Mouse (Mus musculus) liver, embryonic 16.5 days (tissue): Measurements from ENCODE around the gene Pdcd4. TPM values are rescaled to one million over a fixed set of nuclear protein-coding genes. Genes with fewer than 3 reads are reported as not detected.

Experiments
- ATAC-seq: fragments of 200-750 bp; cut with Nextera tagmentation; 2 replicates; pipeline ENCODE4 v1.8.0; 2017; ENCODE audit warnings: low read depth, mild to moderate bottlenecking, moderate number of reproducible peaks, moderate library complexity
- H3K27ac ChIP-seq: fragments of 300-500 bp; sonication (generic); 2 replicates; pipeline ENCODE4 v1.5.1; 2014; ENCODE audit warnings: mild to moderate bottlenecking, low read length
- H3K27me3 ChIP-seq: fragments of 300-500 bp; sonication (generic); 2 replicates; pipeline ENCODE4 v1.6.1; 2014; ENCODE audit warnings: low read depth, low read length, mixed read lengths; ENCODE audit not compliant: control insufficient read depth, insufficient read depth
- H3K36me3 ChIP-seq: fragments of 300-500 bp; sonication (generic); 2 replicates; pipeline ENCODE4 v1.6.1; 2014; ENCODE audit warnings: mild to moderate bottlenecking; ENCODE audit not compliant: control insufficient read depth, insufficient read depth
- H3K4me1 ChIP-seq: fragments of 300-500 bp; sonication (generic); 2 replicates; pipeline ENCODE4 v1.6.1; 2014; ENCODE audit warnings: low read depth, low read length, mixed read lengths; ENCODE audit not compliant: control insufficient read depth
- H3K4me2 ChIP-seq: fragments of 300-500 bp; sonication (generic); 2 replicates; pipeline ENCODE4 v1.6.1; 2014; ENCODE audit warnings: low read depth, low read length, mixed read lengths
- H3K4me3 ChIP-seq: fragments of 300-500 bp; sonication (generic); 2 replicates; pipeline ENCODE4 v1.5.1; 2014; ENCODE audit warnings: low read depth, mild to moderate bottlenecking, low read length
- H3K9ac ChIP-seq: fragments of 300-500 bp; sonication (generic); 2 replicates; pipeline ENCODE4 v1.6.1; 2014; ENCODE audit warnings: low read depth, low read length
- H3K9me3 ChIP-seq: fragments of 300-500 bp; sonication (generic); replicated peaks from 2 replicates; pipeline ENCODE4 v1.6.1; 2016; ENCODE audit warnings: low read length; ENCODE audit not compliant: control insufficient read depth
- WGBS: fragments of 180-500 bp; shearing (Covaris S2); extraction: QIAGEN DNeasy Blood & Tissue Kit; methylation state at CpG from one replicate; pipeline ENCODE4 v1.1.7; 2014; ENCODE audit not compliant: insufficient replicate concordance; 5-methylcytosine and 5-hydroxymethylcytosine counted together
- polyA plus RNA-seq: library from polyadenylated mRNA; unstranded; fragments of >200 nt; fragmentation: Nextera tagmentation; extraction: Ambion mirVana; gene quantifications from 2 replicates; pipeline ENCODE4 v1.2.1, GENCODE M21; 2015

The Pdcd4 gene
- polyA plus RNA-seq, 1 experiment from 2014 or later: 21.5 TPM

DNA sequence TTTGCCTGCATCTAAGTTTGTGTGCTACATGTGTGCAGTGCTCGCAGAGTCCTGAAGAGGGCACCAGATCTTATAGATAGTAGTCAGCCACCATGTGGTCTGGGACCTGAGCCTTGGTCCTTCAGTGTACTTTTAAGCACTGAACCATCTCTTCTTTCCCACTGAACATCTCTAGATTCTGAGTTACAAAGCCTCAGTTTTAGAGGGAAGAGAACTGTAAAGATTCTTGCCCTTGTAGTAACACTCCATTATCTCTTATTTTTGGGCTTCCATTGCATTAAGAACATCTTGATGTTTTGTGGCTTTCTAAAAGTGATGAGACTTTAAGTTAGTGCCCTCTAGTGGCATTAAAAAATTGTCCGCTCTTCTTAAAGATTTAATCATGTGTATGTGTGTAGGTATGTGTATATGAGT, 33.3 kb downstream of the Pdcd4 start:
- Histone ChIP-seq H3K36me3 (peaks cover 13% of the 10 kb centered on the region), H3K4me2 (no peak overlapping the region), H3K4me3 (no peak overlapping the region), H3K9ac (no peak overlapping the region), H3K27ac (no peak overlapping the region), H3K4me1 (no peaks in the 10 kb centered on the region), H3K9me3 (no peaks in the 10 kb centered on the region), H3K27me3 (no peaks in the 10 kb centered on the region)
- WGBS: 76% methylated on average over 2 of the region's 2 CpGs
- no peak for ATAC-seq

DNA sequence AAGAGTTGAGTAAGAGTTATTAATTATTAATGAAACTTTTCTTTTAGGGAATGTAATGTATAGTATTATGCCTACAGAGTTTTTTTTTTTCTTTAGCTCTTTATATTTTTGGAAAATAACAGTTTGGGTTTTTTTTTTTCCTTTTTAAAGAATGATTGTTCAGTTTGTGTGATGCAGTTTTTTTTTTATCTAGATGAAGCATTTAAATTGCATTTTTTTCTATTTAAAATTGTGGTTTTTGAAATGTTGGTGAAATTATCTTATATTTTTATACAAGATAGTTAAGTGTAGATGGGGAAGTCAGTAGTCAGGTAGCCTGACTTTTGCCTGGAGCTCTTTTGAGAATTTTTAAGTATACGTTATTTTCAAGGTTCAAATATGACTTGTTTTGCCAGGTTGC, 34.7 kb downstream of the Pdcd4 start:
- ATAC-seq: no peak
- H3K4me3 ChIP-seq: no peak overlapping the region
- peaks cover 17% of the 10 kb centered on the region for H3K36me3 ChIP-seq
- H3K27me3 ChIP-seq: no peaks in the 10 kb centered on the region
- no peak overlapping the region for H3K27ac ChIP-seq
- no peak overlapping the region for H3K9ac ChIP-seq
- no peaks in the 10 kb centered on the region for H3K9me3 ChIP-seq
- no peaks in the 10 kb centered on the region for H3K4me1 ChIP-seq
- H3K4me2 ChIP-seq: no peak overlapping the region
- 83% methylated on average over 1 of the region's 1 CpGs for WGBS

DNA sequence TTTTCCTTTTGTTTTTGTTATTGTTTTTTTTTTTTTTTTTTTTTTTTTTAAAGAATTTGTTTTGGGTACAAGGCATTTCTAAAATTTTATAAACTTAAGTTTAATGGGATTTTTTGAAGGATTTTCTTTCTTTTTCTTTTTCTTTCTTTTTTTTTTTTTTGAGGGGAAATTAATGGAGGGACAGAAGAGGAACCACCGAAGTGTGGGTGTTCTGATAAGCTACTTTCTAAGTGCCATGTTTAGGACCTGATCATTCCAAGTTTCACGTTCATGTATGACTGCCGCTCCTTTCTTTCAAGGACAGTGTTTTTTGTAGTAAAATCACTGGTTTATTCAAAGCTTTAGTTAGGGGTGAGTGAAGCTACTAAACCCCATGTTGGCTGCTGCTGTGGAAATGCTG, 37.2 kb downstream of the Pdcd4 start:
- H3K4me1 ChIP-seq: no peaks in the 10 kb centered on the region
- WGBS: 33% methylated on average over 3 of the region's 3 CpGs
- peaks cover 17% of the 10 kb centered on the region for H3K36me3 ChIP-seq
- no peak overlapping the region for H3K27ac ChIP-seq
- H3K27me3 ChIP-seq: no peaks in the 10 kb centered on the region
- ATAC-seq: no peak
- no peak overlapping the region for H3K4me3 ChIP-seq
- H3K4me2 ChIP-seq: no peak overlapping the region
- no peak overlapping the region for H3K9ac ChIP-seq
- no peaks in the 10 kb centered on the region for H3K9me3 ChIP-seq

DNA sequence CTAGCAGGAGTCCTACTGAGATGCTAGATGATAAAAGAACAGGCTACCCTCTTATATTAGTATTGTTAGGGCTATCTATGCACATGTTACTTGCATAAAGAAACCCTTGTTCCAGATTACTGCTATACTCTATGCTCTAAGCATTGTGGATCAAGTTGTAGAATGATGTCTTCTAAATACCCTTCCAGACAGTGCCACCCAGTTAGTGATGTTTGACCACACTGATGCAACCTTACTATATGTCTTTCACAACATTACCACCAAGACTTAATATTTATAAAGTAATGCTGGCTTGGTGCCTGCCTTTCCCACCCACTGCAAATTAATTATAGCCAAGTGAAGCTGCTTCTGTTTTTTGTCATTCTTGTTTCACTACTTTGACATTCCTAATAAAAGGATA, 41.0 kb downstream of the Pdcd4 start:
- Histone ChIP-seq H3K4me2 (no peak overlapping the region), H3K36me3 (peaks cover 16% of the 10 kb centered on the region), H3K4me3 (no peak overlapping the region), H3K9me3 (no peaks in the 10 kb centered on the region), H3K9ac (no peak overlapping the region), H3K27me3 (no peaks in the 10 kb centered on the region), H3K4me1 (no peaks in the 10 kb centered on the region), H3K27ac (no peak overlapping the region)
- no peak for ATAC-seq

DNA sequence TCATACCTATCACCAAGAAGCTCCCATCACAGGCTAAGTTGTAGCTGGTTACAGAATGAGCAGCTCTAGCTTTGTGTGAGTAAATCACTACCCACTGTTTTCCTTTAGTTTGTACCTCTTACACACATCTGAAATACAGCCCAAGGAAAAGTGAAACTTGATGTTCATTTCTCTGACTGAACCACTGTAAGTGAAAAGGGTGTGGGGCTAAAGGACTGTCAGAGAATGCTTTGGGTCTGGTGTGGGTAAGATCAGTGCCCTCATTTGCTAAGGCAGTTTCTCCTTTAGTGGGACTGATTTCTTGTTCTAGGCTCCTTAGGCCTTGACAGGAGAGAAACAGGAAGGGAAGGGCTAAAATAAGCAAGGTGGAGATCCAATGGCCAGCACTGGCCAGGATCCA, 42.0 kb downstream of the Pdcd4 start:
- Histone ChIP-seq H3K27ac (no peak overlapping the region), H3K36me3 (peaks cover 21% of the 10 kb centered on the region), H3K4me1 (no peaks in the 10 kb centered on the region), H3K4me2 (no peak overlapping the region), H3K9me3 (no peaks in the 10 kb centered on the region), H3K4me3 (no peak overlapping the region), H3K9ac (no peak overlapping the region), H3K27me3 (no peaks in the 10 kb centered on the region)
- no peak for ATAC-seq

DNA sequence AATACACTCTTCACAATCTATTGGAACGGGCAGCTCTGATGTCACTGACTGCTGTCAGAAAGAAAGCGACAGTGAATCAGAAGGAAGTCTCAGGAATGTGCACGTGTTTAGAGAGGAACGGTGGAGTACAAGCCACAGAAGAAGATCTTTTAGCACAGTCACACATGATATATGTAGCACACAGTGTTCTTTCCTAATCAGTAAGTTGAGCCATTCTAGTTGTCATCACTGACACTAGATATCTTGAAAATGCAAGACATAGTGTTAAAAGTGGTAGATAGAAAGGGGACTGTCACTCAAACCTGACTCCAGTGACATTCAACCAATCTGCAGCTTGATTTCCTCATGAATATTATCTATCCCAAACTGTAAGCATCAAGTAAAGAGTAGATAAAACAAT, 47.4 kb downstream of the Pdcd4 start:
- Histone ChIP-seq H3K27ac (peak overlapping the region; percentile 1; the same call in 1 of the 2 replicates), H3K36me3 (peaks cover 9% of the 10 kb centered on the region; the same call in 1 of the 2 replicates), H3K4me3 (no peak overlapping the region), H3K4me1 (peaks cover 22% of the 10 kb centered on the region), H3K9me3 (no peaks in the 10 kb centered on the region), H3K4me2 (no peak overlapping the region), H3K9ac (no peak overlapping the region), H3K27me3 (no peaks in the 10 kb centered on the region)
- ATAC-seq: no peak
- 15% methylated on average over 4 of the region's 4 CpGs for WGBS

DNA sequence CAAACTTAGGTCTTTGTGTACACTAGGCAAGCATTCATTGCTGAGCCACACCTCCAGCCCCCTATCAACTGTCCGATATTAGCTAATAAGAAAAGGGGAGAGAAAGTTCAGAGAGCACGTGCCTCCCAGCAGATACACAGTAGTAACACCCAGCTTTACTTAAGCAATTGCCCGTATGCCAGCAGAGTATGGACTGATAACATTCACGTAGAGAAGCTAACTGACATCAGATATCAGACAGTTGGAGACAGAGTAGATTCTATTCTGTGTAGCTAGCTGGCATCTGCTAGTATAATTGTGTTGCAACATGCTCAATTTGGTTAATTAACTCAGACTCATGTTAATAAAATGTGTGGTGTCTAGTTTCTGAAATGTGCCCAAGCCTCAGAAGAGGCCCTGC, 49.1 kb downstream of the Pdcd4 start:
- Histone ChIP-seq H3K9me3 (no peaks in the 10 kb centered on the region), H3K4me1 (peaks cover 25% of the 10 kb centered on the region), H3K4me2 (no peak overlapping the region), H3K27ac (peak overlapping the region; percentile 52; the same call in 1 of the 2 replicates), H3K27me3 (no peaks in the 10 kb centered on the region), H3K36me3 (peaks cover 9% of the 10 kb centered on the region; the same call in 1 of the 2 replicates), H3K9ac (no peak overlapping the region), H3K4me3 (no peak overlapping the region)
- WGBS: 25% methylated on average over 4 of the region's 4 CpGs
- no peak for ATAC-seq

DNA sequence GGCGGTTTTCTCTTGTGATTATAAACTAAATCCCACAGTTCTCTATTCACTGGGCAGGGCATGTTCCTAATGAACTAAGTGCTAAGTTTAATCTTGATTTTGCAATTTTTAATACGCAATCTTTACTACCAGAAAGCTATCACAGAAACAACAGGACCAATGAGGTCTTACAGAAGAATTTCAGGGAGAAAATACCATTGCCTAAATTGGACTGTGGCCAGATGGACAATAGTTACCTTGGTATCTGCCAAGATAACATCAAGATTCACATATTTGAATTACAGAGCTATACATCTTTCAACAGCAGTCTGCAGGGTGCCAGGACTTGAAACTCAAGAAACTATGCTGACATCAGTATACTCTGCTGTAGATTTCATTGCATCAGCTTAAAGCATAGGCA, 50.3 kb downstream of the Pdcd4 start:
- Histone ChIP-seq H3K36me3 (peaks cover 9% of the 10 kb centered on the region; the same call in 1 of the 2 replicates), H3K27me3 (no peaks in the 10 kb centered on the region), H3K27ac (no peak overlapping the region), H3K9me3 (no peaks in the 10 kb centered on the region), H3K4me1 (peaks cover 30% of the 10 kb centered on the region), H3K4me3 (no peak overlapping the region), H3K4me2 (no peak overlapping the region), H3K9ac (no peak overlapping the region)
- WGBS: 88% methylated on average over 2 of the region's 2 CpGs
- no peak for ATAC-seq

DNA sequence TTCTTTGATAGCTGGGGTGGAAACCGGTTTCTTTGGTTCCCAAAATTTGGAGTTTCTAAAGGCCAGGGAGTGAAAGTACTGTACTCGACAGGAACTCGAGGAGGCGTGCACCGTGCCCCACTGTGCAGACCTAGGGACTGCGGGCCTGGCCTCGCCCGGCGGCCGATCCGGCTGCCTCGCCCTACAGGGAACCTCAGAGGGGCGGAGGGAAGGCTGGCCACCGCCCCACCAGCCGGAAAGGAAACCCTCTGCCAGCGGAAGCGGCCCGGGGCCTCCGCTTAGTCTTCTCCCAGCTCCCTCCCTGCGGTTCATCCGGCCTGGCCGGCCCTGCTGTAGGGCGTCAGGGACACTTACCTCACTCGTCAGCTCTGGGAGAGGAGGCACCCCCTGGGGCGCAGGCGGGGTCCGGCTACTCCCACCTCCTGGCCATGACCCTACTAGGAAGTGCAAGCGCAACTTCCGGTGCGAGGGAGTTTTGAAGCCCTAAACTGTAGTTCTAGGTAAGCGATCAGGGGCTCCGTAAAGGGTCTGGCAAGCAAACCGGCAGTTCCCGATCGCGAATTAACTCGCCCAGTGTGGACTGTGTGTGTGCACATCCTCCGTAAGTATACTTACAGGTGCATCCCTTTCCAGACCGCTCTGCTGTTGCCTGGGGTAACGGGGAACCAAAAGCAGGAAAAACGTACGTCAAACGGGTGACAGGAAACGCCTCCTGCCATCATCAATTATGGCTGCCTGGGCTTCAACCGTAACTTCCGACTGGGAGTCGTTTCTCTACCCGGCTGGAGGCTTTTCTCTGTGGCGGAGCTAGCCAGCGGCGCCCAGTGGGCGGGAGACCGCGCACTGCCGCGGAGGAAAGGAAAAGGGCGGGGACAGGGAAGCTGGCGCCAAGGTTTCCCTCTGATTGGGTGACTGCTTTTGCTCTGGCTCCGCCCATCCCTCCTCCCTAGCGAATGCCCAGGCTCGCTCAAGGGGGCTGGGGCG, 52.1 kb downstream of the Pdcd4 start, which contains the start of the genes Shoc2 and Bbip1:
Gene Shoc2 (plus strand): TSS at position 505 of the 984 bp plus-strand sequence.
Gene Bbip1 (minus strand): TSS at position 826 of the 984 bp plus-strand sequence.
- Histone ChIP-seq H3K27ac (peak within 1 kb of the TSS; percentile 98), H3K4me1 (peaks cover 31% of the 10 kb centered on the region), H3K9me3 (no peaks in the 10 kb centered on the region), H3K36me3 (no peaks in the 10 kb centered on the region), H3K4me3 (peak within 1 kb of the TSS; percentile 76), H3K27me3 (no peaks in the 10 kb centered on the region), H3K9ac (peak within 1 kb of the TSS; percentile 89), H3K4me2 (peak within 1 kb of the TSS; percentile 77)
- peak; percentile 88 for ATAC-seq
- WGBS: under 1% methylated on average over 62 of the region's 62 CpGs
